Mouse (Mus musculus) heart, postnatal 0 days (tissue): ENCODE measurements around the gene Lzts2. TPM values are rescaled to one million over a fixed set of nuclear protein-coding genes. Genes with fewer than 3 reads are reported as not detected.

Source experiments
- ATAC-seq: fragments of 200-750 bp; cut with Nextera tagmentation; 2 replicates; pipeline ENCODE4 v1.8.0; 2017; ENCODE audit warnings: low read depth, moderate number of reproducible peaks, moderate library complexity; ENCODE audit not compliant: insufficient read depth
- DNase-seq: peaks from one replicate; pipeline ENCODE4 v3.0.0-alpha.2; 2016; ENCODE audit warnings: low spot score
- H3K27ac ChIP-seq: fragments of 300-500 bp; sonication (generic); 2 replicates; pipeline ENCODE4 v1.5.1; 2014; ENCODE audit warnings: low read depth, mild to moderate bottlenecking
- H3K27me3 ChIP-seq: fragments of 300-500 bp; sonication (generic); 2 replicates; pipeline ENCODE4 v1.6.1; 2014; ENCODE audit warnings: low read length, mixed read lengths; ENCODE audit not compliant: control insufficient read depth, insufficient read depth
- H3K36me3 ChIP-seq: fragments of 300-500 bp; sonication (generic); replicated peaks from 2 replicates; pipeline ENCODE4 v1.6.1; 2014; ENCODE audit warnings: low read length, mixed read lengths; ENCODE audit not compliant: control insufficient read depth, insufficient read depth
- H3K4me1 ChIP-seq: fragments of 300-500 bp; sonication (generic); 2 replicates; pipeline ENCODE4 v1.6.1; 2014; ENCODE audit warnings: antibody characterized with exemption; ENCODE audit not compliant: control insufficient read depth, insufficient read depth
- H3K4me2 ChIP-seq: fragments of 300-500 bp; sonication (generic); 2 replicates; pipeline ENCODE4 v1.6.1; 2014; ENCODE audit warnings: low read depth, mild to moderate bottlenecking, low read length, moderate library complexity
- H3K4me3 ChIP-seq: fragments of 300-500 bp; sonication (generic); 2 replicates; pipeline ENCODE4 v1.5.1; 2014; ENCODE audit warnings: low read depth, low read length
- H3K9ac ChIP-seq: fragments of 300-500 bp; sonication (generic); replicated peaks from 2 replicates; pipeline ENCODE4 v1.6.1; 2014; ENCODE audit warnings: low read depth, low read length, mixed read lengths
- H3K9me3 ChIP-seq: fragments of 300-500 bp; sonication (generic); replicated peaks from 2 replicates; pipeline ENCODE4 v1.6.1; 2016; ENCODE audit warnings: low read length; ENCODE audit not compliant: control insufficient read depth
- CTCF ChIP-seq: IDR thresholded peaks from 2 replicates; pipeline ENCODE4 v1.5.1; 2016; ENCODE audit warnings: antibody characterized with exemption, control low read depth, low read depth
- EP300 ChIP-seq: IDR thresholded peaks from 2 replicates; pipeline ENCODE4 v1.6.1; 2016; ENCODE audit warnings: antibody characterized with exemption, low read depth
- WGBS: fragments of 180-500 bp; shearing (Covaris S2); extraction: QIAGEN DNeasy Blood & Tissue Kit; methylation state at CpG from one replicate; pipeline ENCODE4 v1.1.7; 2014; 5-methylcytosine and 5-hydroxymethylcytosine counted together
- polyA plus RNA-seq: library from polyadenylated mRNA; unstranded; fragments of >200 nt; fragmentation: Nextera tagmentation; extraction: Ambion mirVana; gene quantifications from 2 replicates; pipeline ENCODE4 v1.2.1, GENCODE M21; 2015
- total RNA-seq: library from RNA; depleted of rRNA; stranded (reverse); fragments of >200 nt; gene quantifications from 2 replicates; pipeline ENCODE4 v1.2.3, GENCODE M21; 2014; ENCODE audit warnings: low replicate concordance

The Lzts2 gene
- total and polyA plus RNA-seq, 2 experiments from 2014 or later = 29.7 to 127 TPM

DNA sequence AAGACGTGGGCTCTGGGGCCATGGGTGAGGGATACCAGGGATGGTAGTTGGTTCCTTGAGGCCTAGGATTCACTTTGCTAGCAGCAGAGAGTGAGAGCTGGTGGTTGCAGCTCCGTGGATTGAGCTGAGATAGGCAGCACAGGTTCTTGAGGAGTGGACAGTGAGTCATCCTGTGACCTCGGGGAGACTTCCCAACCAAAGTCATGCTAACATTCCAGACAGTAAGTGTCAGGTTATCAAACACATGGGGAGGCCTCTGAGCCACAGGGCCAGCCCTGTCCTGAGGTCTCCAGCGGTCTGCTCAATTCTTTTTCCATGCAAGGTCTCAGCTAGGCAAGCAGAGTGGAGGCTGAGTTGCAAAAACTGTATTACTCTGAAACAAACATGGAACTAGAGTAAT, 3.6 kb upstream of the Lzts2 start:
- no peaks in the 10 kb centered on the region for H3K27me3 ChIP-seq
- DNase-seq (no peak), ATAC-seq (no peak)
- WGBS = 74% methylated on average over 4 of the region's 4 CpGs
- H3K4me1 ChIP-seq = peaks cover 21% of the 10 kb centered on the region
- no peak for TF ChIP-seq EP300
- no peak for TF ChIP-seq CTCF
- no peaks in the 10 kb centered on the region for H3K9me3 ChIP-seq
- H3K36me3 ChIP-seq = peaks cover 29% of the 10 kb centered on the region
- H3K4me2 ChIP-seq = no peak overlapping the region
- H3K4me3 ChIP-seq = no peak overlapping the region
- H3K27ac ChIP-seq = no peak overlapping the region
- H3K9ac ChIP-seq = no peak overlapping the region

DNA sequence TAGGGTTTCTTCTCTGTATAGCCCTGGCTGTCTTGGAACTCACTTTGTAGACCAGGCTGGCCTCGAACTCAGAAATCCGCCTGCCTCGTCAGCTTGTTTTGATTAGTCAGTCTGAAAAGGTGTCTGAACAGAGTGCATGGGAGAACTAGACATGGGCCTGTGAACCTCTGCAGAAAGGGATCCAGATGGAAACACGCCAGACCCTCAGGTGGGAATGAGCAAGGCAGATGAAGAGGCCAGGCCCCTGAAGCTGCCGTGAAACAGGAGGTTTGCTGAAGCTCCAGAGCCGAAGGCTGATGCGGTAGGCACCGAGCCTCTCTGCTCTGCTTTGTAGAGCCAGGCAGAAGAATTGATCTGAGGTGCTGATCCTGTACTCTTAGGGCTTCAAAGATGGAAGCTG, 2.0 kb upstream of the Lzts2 start:
- no peak for ATAC-seq

DNA sequence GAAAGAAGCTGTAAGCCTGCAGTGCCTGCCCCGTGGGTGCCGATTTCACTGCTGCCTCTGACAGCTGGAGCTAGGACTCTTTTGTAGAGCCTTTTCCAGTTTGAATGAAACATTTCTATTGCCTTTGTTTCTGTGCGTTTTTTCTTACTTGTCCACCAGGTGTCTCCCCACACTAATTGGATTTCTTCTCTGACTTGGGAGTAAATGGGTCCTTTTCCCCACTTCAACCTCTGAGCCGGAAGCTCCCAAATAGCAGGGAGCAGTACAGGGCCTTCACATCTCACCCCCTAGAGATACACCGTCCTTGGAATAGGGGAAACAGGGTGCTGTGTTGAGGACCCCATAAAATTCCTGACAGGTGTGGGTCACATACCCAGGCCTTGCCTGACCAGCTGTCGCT, 1.6 kb upstream of the Lzts2 start:
- Histone ChIP-seq H3K4me1 (peaks cover 13% of the 10 kb centered on the region), H3K4me2 (no peak overlapping the region), H3K9me3 (no peaks in the 10 kb centered on the region), H3K27me3 (no peaks in the 10 kb centered on the region), H3K9ac (no peak overlapping the region), H3K4me3 (no peak overlapping the region), H3K36me3 (peaks cover 29% of the 10 kb centered on the region), H3K27ac (no peak overlapping the region)
- WGBS = 35% methylated on average over 6 of the region's 6 CpGs
- DNase-seq (peak; percentile 58), ATAC-seq (no peak)
- TF ChIP-seq EP300 (no peak), CTCF (peak; percentile 76)

More for the DNA sequence above, 2.0 kb upstream of the Lzts2 start:
- H3K4me2 ChIP-seq = no peak overlapping the region
- no peak overlapping the region for H3K9ac ChIP-seq
- H3K27ac ChIP-seq = no peak overlapping the region
- no peak overlapping the region for H3K4me3 ChIP-seq
- WGBS = 86% methylated on average over 8 of the region's 8 CpGs
- H3K27me3 ChIP-seq = no peaks in the 10 kb centered on the region
- DNase-seq = no peak
- no peaks in the 10 kb centered on the region for H3K9me3 ChIP-seq
- H3K4me1 ChIP-seq = peaks cover 18% of the 10 kb centered on the region
- peaks cover 29% of the 10 kb centered on the region for H3K36me3 ChIP-seq
- TF ChIP-seq CTCF = no peak
- no peak for TF ChIP-seq EP300

DNA sequence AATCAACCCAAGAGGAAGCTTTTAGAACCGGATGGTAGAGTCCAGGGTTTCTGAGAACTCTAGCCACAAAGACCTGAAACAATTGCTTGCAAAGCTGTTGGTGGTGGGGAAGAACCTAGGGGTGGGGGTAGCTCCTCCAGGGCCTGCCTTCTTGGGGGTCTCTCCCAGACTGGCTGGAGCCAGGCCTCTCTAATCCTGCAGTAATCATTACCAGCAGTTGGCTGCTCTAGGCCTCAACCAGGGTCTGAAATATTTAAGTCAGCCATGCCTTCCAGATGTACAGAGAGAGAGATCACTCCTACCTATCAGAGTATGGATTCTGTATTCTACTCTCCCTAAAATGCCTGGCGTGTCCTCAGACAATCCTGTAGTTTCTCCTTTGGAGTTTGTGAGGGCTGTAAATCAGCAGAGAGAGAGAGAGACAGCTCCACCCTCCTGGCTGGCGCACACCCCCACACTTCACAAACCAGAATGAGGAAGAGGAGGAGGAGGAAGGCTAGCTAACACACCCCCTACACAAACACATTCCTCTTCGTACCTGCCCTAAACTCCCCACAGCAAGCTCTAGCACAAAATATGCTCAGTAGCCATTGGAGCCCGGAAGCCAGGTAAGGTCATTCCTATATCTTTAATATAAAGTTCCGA, 511 bp upstream of the Lzts2 start:
- DNase-seq = no peak
- Histone ChIP-seq H3K4me2 (no peak overlapping the region), H3K27me3 (no peaks in the 10 kb centered on the region), H3K4me3 (no peak overlapping the region), H3K9ac (no peak overlapping the region), H3K9me3 (no peaks in the 10 kb centered on the region), H3K36me3 (peaks cover 29% of the 10 kb centered on the region), H3K27ac (peak overlapping the region; percentile 97; the same call in 1 of the 2 replicates), H3K4me1 (peaks cover 9% of the 10 kb centered on the region)
- 66% methylated on average over 6 of the region's 6 CpGs for WGBS
- TF ChIP-seq EP300 (no peak), CTCF (no peak)
- no peak for ATAC-seq

DNA sequence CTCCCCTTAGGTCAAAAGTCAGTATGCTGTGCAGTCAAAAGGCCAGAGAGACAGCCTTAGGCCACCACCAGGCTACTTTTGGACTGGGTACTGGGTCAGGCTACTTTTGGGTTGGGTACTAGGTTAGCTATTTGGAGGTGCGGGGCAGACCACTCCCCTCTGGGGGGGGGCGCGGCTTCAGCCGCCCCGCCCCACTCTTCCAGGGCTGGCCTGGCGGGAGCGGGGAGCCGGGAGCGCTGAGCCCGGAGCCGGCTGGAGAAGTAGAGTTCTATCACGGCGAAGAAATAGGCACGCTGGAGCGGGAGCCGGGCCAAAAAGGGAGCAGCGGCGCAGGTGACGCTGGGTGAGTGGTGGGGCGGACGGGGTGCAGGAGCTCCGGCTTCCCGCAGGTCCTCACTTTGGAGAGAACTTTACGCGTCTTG, 778 bp downstream of the Lzts2 start:
- peak; percentile 47 for DNase-seq
- peak overlapping the region; percentile 94 for H3K9ac ChIP-seq
- H3K4me1 ChIP-seq = peaks cover 9% of the 10 kb centered on the region
- peak overlapping the region; percentile 73 for H3K4me3 ChIP-seq
- H3K27me3 ChIP-seq = no peaks in the 10 kb centered on the region
- peaks cover 24% of the 10 kb centered on the region for H3K36me3 ChIP-seq
- H3K9me3 ChIP-seq = no peaks in the 10 kb centered on the region
- H3K4me2 ChIP-seq = peak overlapping the region; percentile 91
- H3K27ac ChIP-seq = peak overlapping the region; percentile 97
- TF ChIP-seq CTCF (no peak), EP300 (no peak)
- WGBS = under 1% methylated on average over 25 of the region's 25 CpGs
- peak; percentile 3; the same call in 1 of the 2 replicates for ATAC-seq
